Mouse (Mus musculus) stomach, embryonic 14.5 days (tissue): ENCODE measurements around the gene Gm1043. TPM values are rescaled to one million over a fixed set of nuclear protein-coding genes. Genes with fewer than 3 reads are reported as not detected.

Experiments used
- ATAC-seq: fragments of 200-750 bp; cut with Nextera tagmentation; 2 replicates; pipeline ENCODE4 v1.8.0; 2017; ENCODE audit warnings: low read depth, moderate TSS enrichment; ENCODE audit not compliant: insufficient number of reproducible peaks, insufficient read depth, low FRiP score
- H3K27ac ChIP-seq: fragments of 300-500 bp; sonication (generic); 2 replicates; pipeline ENCODE4 v1.5.1; 2014; ENCODE audit warnings: mild to moderate bottlenecking, low read length, moderate library complexity, mixed read lengths
- H3K27me3 ChIP-seq: fragments of 300-500 bp; sonication (generic); 2 replicates; pipeline ENCODE4 v1.6.1; 2014; ENCODE audit warnings: low read length, control low read depth, mixed read lengths; ENCODE audit not compliant: control insufficient read depth, insufficient read depth
- H3K36me3 ChIP-seq: fragments of 300-500 bp; sonication (generic); 2 replicates; pipeline ENCODE4 v1.6.1; 2014; ENCODE audit warnings: mild to moderate bottlenecking, control low read depth, low read length, moderate library complexity, mixed read lengths; ENCODE audit not compliant: control insufficient read depth, insufficient read depth
- H3K4me1 ChIP-seq: fragments of 300-500 bp; sonication (generic); 2 replicates; pipeline ENCODE4 v1.6.1; 2014; ENCODE audit warnings: low read length, control low read depth, mixed read lengths; ENCODE audit not compliant: control insufficient read depth, insufficient read depth
- H3K4me2 ChIP-seq: fragments of 300-500 bp; sonication (generic); replicated peaks from 2 replicates; pipeline ENCODE4 v1.6.1; 2014; ENCODE audit warnings: low read depth, low read length, control low read depth
- H3K4me3 ChIP-seq: fragments of 300-500 bp; sonication (generic); 2 replicates; pipeline ENCODE4 v1.5.1; 2014; ENCODE audit warnings: low read depth, low read length, control low read depth
- H3K9ac ChIP-seq: fragments of 300-500 bp; sonication (generic); replicated peaks from 2 replicates; pipeline ENCODE4 v1.6.1; 2014; ENCODE audit warnings: low read depth, mild to moderate bottlenecking, control low read depth, low read length, moderate library complexity, mixed read lengths
- H3K9me3 ChIP-seq: fragments of 300-500 bp; sonication (generic); 2 replicates; pipeline ENCODE4 v1.6.1; 2016; ENCODE audit warnings: low read depth, low read length, control low read depth; ENCODE audit not compliant: control insufficient read depth
- WGBS: fragments of 180-500 bp; shearing (Covaris S2); extraction: QIAGEN DNeasy Blood & Tissue Kit; methylation state at CpG from one replicate; pipeline ENCODE4 v1.1.7; 2014; 5-methylcytosine and 5-hydroxymethylcytosine counted together
- polyA plus RNA-seq: library from polyadenylated mRNA; unstranded; fragments of >200 nt; fragmentation: Nextera tagmentation; extraction: Ambion mirVana; gene quantifications from 2 replicates; pipeline ENCODE4 v1.2.1, GENCODE M21; 2014

The Gm1043 gene
- polyA plus RNA-seq, 1 experiment from 2014 or later, result 0.12 TPM

DNA sequence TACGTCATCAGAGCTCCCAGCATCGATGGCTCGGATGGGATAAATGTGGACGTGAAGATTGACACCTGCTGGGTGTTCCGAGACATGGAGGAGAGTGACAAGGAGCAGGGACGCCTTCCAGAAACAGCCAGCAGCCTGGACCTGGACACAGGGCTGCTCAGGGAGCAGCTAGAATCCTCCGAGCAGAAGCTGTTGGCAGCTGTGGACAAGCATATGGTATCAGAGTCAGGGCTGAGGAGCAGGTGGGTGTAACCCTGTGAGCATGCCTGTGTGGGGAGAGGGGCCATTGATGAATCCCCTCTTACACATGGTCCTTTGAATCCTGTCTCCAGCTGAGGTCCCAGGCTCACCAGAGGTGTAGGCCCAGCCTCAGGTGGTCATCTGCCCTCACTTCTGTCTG is 69.3 kb downstream of the Gm1043 start:
- WGBS, result 87% methylated on average over 7 of the region's 7 CpGs
- Histone ChIP-seq H3K4me2 (no peak overlapping the region), H3K9ac (no peak overlapping the region), H3K27me3 (no peaks in the 10 kb centered on the region), H3K4me1 (no peaks in the 10 kb centered on the region), H3K27ac (no peak overlapping the region), H3K4me3 (no peak overlapping the region), H3K9me3 (no peaks in the 10 kb centered on the region), H3K36me3 (no peaks in the 10 kb centered on the region)
- no peak for ATAC-seq

DNA sequence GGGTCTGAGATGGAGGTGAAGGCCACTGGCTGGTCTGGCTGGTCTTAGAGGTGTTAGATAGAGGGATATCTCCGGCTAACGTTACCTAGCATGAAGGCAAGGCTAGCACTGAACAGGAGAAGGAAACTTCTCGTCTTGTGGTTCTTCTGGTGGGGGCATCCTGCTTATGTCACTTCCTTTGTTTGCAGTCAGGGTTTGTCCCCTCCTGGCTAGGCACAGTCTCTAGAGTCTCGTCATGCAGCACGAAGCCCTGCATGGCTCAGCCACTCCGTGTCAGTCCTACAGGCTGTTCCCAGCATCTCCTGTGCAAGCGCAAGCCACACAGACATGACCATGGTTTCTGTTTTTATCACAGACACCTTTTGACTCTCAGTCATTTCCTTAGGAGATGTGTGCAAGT is 73.2 kb downstream of the Gm1043 start:
- Histone ChIP-seq H3K9me3 (no peaks in the 10 kb centered on the region), H3K4me1 (no peaks in the 10 kb centered on the region), H3K9ac (no peak overlapping the region), H3K27ac (no peak overlapping the region), H3K27me3 (peaks cover 27% of the 10 kb centered on the region), H3K36me3 (no peaks in the 10 kb centered on the region), H3K4me2 (no peak overlapping the region), H3K4me3 (no peak overlapping the region)
- no peak for ATAC-seq
- 75% methylated on average over 7 of the region's 7 CpGs for WGBS

DNA sequence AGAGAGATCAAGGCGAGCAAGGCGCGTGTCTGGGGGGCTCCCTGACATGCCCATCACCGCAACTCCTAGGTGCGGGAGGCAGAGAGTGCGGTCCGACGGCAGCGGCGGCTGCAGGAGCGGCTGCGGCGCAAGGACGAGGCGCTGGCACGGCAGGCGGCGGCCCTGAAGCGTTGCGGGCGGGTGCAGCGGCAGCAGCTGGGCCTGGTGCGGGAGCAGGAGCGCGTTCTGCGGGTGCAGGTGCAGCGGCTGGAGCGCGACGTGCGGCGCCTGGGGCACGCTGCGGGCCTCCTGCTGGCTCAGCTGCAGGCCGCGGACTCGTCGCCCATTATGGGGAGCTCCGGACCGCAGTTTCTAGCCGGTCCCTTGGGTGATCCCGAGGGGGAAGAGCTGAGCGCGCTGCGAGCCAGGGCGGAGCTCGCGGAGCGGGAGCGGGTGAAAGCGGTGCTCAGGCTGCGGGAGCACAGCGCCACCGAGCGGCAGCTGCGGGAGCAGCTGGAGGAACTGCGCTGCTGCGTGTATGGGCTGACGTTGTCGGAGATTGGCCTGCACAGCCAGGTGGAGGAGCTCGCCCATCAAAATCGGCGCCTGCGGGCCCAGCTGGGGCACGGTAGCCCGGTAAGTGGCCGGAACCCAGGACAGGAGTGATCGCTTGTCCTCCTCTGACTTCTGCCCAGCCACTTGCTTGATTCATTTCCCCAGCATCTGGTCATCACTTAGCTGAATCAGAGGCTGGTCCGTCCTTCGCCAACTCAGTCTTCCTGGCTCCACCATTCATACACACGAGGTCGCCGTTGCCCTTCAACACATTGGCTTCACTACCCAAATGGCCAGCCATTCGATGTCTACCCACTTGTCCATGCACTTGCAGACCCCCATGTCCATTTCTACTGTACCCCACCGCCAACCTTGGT is 78.0 kb downstream of the Gm1043 start:
- WGBS, result 7% methylated on average over 70 of the region's 75 CpGs

DNA sequence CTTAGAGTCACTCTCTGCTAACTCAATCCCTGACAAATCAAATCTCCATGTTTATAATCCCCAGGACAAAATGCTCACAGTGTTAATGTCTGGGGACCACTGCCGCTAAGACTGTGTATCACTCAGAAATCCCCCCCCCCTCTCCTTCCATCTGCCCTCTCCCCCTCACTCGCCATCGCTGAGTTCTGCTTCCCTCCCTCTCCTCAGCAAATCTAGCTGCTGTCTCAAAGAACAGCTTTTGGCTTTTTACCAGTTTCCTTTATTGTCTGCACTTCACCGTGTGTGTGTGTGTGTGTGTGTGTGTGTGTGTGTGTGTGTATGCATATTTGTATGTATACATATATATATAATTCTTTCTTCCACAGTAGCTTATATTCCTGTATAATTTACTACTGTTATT is 91.3 kb downstream of the Gm1043 start:
- no peak for ATAC-seq
- peaks cover 7% of the 10 kb centered on the region; the same call in 1 of the 2 replicates for H3K4me1 ChIP-seq
- no peaks in the 10 kb centered on the region for H3K27me3 ChIP-seq
- 23% methylated on average over 4 of the region's 4 CpGs for WGBS
- H3K4me2 ChIP-seq, result no peak overlapping the region
- no peaks in the 10 kb centered on the region for H3K36me3 ChIP-seq
- H3K4me3 ChIP-seq, result no peak overlapping the region
- no peak overlapping the region for H3K27ac ChIP-seq
- no peak overlapping the region for H3K9ac ChIP-seq
- no peaks in the 10 kb centered on the region for H3K9me3 ChIP-seq

More for the DNA sequence above, 78.0 kb downstream of the Gm1043 start:
- no peaks in the 10 kb centered on the region for H3K36me3 ChIP-seq
- H3K27ac ChIP-seq, result no peak overlapping the region
- H3K9me3 ChIP-seq, result no peaks in the 10 kb centered on the region
- H3K27me3 ChIP-seq, result peaks cover 37% of the 10 kb centered on the region
- H3K4me1 ChIP-seq, result no peaks in the 10 kb centered on the region
- ATAC-seq, result peak; percentile 33; the same call in 1 of the 2 replicates
- H3K4me3 ChIP-seq, result peak overlapping the region; percentile 29
- peak overlapping the region; percentile 51 for H3K4me2 ChIP-seq
- H3K9ac ChIP-seq, result no peak overlapping the region

DNA sequence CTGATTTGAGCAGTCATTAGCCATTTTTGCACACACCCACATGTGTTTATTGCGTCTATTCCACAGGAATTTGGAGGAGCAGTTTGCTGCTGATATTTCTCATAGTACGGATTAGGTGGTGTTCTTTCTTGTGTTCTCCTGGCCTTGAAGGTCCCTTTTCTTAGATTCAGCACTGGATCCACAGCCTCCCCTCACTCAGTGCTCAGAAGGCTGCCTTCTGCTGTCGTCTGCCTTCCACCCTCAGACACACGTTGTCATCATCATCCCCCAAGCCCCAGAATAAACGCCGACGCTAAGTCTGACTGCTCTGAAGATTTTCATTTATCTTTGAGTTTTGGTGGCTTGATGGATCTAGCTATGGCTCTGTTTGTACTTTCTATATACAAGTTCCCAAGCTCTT is 91.9 kb downstream of the Gm1043 start:
- H3K9me3 ChIP-seq, result no peaks in the 10 kb centered on the region
- H3K27ac ChIP-seq, result no peak overlapping the region
- no peak overlapping the region for H3K9ac ChIP-seq
- H3K4me1 ChIP-seq, result peaks cover 7% of the 10 kb centered on the region; the same call in 1 of the 2 replicates
- no peak for ATAC-seq
- H3K4me3 ChIP-seq, result no peak overlapping the region
- H3K27me3 ChIP-seq, result no peaks in the 10 kb centered on the region
- H3K4me2 ChIP-seq, result no peak overlapping the region
- no peaks in the 10 kb centered on the region for H3K36me3 ChIP-seq
- WGBS, result 40% methylated on average over 7 of the region's 7 CpGs

DNA sequence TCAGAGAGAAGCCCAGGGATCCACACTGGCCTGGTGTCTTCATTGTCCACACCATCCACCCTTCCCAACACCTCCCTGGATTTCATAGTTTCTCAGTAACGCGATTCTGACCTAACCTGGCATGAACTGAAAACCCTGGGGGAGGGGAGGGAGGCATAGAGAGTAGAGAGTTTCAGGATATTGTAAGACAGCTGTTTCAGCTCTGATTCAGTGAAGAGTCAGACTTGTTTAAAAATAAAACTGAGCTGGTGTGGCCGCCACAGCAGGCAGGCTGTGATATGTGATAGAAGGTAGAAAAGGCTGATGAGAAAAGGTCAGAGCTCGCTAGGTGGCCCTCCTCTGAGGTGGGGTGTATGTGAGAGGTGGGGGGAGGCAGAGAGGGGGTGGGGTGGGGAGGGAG is 93.6 kb downstream of the Gm1043 start:
- WGBS, result 27% methylated on average over 4 of the region's 4 CpGs
- Histone ChIP-seq H3K27me3 (no peaks in the 10 kb centered on the region), H3K9me3 (no peaks in the 10 kb centered on the region), H3K36me3 (no peaks in the 10 kb centered on the region), H3K27ac (no peak overlapping the region), H3K4me3 (no peak overlapping the region), H3K4me1 (peaks cover 7% of the 10 kb centered on the region; the same call in 1 of the 2 replicates), H3K4me2 (no peak overlapping the region), H3K9ac (no peak overlapping the region)
- ATAC-seq, result no peak

DNA sequence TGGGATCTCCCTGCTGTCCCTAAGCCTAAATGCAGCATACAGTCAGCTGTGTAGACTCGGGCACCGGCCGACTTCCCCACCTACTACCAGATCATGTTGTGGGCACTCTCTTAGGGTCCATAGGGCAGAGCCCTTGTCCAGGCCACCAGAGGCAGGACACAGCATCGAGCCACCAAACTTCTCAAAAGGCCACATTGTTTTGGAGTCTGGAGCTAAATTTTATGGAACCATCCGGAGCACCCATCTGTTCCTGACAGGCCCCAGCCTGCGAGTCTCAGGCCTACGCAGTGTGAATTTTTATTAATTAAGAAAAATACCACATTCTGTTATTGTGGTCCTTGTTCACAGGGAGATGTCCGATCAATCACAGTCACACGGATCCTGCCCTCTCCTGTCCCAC is 94.7 kb downstream of the Gm1043 start:
- H3K9me3 ChIP-seq, result no peaks in the 10 kb centered on the region
- 93% methylated on average over 9 of the region's 9 CpGs for WGBS
- no peaks in the 10 kb centered on the region for H3K36me3 ChIP-seq
- ATAC-seq, result no peak
- no peak overlapping the region for H3K4me3 ChIP-seq
- H3K27me3 ChIP-seq, result no peaks in the 10 kb centered on the region
- no peak overlapping the region for H3K9ac ChIP-seq
- no peak overlapping the region for H3K27ac ChIP-seq
- no peak overlapping the region for H3K4me2 ChIP-seq
- peaks cover 6% of the 10 kb centered on the region; the same call in 1 of the 2 replicates for H3K4me1 ChIP-seq

DNA sequence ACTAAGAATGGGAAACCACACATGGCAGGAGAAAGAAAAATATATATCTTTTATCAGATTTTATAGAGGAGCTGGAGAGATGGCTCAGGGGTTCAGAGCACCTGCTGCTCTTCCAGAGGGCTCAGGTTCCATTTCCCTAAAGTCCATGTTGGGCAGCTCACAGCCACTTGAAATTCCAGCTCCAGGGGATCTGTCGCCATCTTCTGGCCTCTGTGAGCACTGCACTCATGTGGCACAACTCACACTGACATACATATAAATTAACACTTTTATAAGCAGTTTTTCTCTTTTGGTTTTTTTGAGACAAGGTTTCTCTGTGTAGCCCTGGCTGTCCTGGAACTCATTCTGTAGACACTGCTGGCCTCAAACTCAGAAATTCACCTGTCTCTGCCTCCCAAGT is 95.5 kb downstream of the Gm1043 start:
- no peak overlapping the region for H3K4me3 ChIP-seq
- H3K4me1 ChIP-seq, result peaks cover 4% of the 10 kb centered on the region; the same call in 1 of the 2 replicates
- H3K27ac ChIP-seq, result no peak overlapping the region
- H3K27me3 ChIP-seq, result no peaks in the 10 kb centered on the region
- 69% methylated on average over 1 of the region's 1 CpGs for WGBS
- no peaks in the 10 kb centered on the region for H3K9me3 ChIP-seq
- H3K36me3 ChIP-seq, result no peaks in the 10 kb centered on the region
- H3K4me2 ChIP-seq, result no peak overlapping the region
- H3K9ac ChIP-seq, result no peak overlapping the region
- ATAC-seq, result no peak
